Mouse (Mus musculus): ENCODE measurements around the gene Map2k2.

DNA sequence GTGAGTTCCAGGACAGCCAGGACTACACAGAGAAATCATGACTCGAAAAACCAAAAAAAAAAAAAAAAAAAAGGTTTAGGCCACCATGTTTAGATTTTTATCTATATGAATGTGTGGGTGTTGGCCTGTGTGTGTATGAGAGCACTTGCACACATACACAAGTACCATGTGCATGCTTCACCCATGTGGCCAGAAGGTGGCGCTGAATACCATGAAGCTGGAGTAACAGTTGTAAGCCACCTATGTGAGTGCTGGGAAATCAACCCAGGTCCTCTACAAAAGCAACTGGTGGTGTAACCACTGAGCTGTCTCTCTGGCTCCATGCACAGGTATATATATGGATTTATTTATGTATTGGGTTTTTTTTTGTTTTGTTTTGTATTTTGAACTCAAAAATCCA lies 18.7 kb upstream of the Map2k2 start:
- TF ChIP-seq GATA1 (IDR thresholded peaks at IDR 0.05; ENCODE audit: borderline replicate concordance, low read length) (no peak), FLI1 (IDR thresholded peaks at IDR 0.05; ENCODE audit: low read length) (no peak)
